ENCODE assay signal across 8 mouse cellular contexts in genomic region chr3:96236834-96237334, GRCm38 (mm10). TPM values are rescaled to one million over a fixed set of nuclear protein-coding genes. Genes with fewer than 3 reads are reported as not detected.
A peak's percentile ranks its signal among the peaks of the same experiment; 100 is the strongest.
DNase-seq lines count a peak whose midpoint lies in the region; ATAC-seq and TF ChIP-seq lines count a peak whose summit lies in the region.

No protein-coding gene starts in this region.

- intact Hi-C loops in heart, postnatal 14 days (cut with DNase I), result loop anchor here (2.0 kb wide), 1 partner anchor 14 kb away; no protein-coding TSS in a partner anchor

- no peak for TF ChIP-seq CTCF in G1E (IDR thresholded peaks at IDR 0.05; ENCODE audit: low read depth, low read length)

- no peak for ATAC-seq in heart, embryonic 14.5 days (ENCODE audit: insufficient number of reproducible peaks, insufficient read depth, low FRiP score, low read depth)
- no peak for ATAC-seq in G1E (ENCODE audit: extremely low read depth, insufficient number of reproducible peaks, low FRiP score, poor library complexity, severe bottlenecking)
- no peak for ATAC-seq in hindbrain, embryonic 12.5 days (ENCODE audit: low FRiP score)
- ATAC-seq in midbrain, embryonic 12.5 days (ENCODE audit: low FRiP score, low read depth), result no peak

- peak overlapping the region; percentile 80 for H3K9ac ChIP-seq in heart, embryonic 14.5 days (ENCODE audit: low read length)
- peak overlapping the region; percentile 56; the same call in 1 of the 2 replicates for H3K9ac ChIP-seq in hindbrain, embryonic 12.5 days
- peak overlapping the region; percentile 60; the same call in 1 of the 2 replicates for H3K9ac ChIP-seq in midbrain, embryonic 12.5 days (replicated peaks)

- DNase-seq in heart, postnatal 14 days, result no peak
- no peak for DNase-seq in G1E (ENCODE audit: low spot score)
- DNase-seq in layer of hippocampus, adult 11-12 months (ENCODE audit: low spot score), result no peak
- DNase-seq in adrenal gland, adult 2 months, result no peak
- no peak for DNase-seq in gastrocnemius, adult 18-20 months (ENCODE audit: low spot score)

- H3K27me3 ChIP-seq in heart, embryonic 14.5 days (ENCODE audit: control insufficient read depth, insufficient read depth, low read length), result no peaks in the 10 kb centered on the region
- no peaks in the 10 kb centered on the region for H3K27me3 ChIP-seq in G1E (ENCODE audit: insufficient read depth, low read length)
- H3K27me3 ChIP-seq in hindbrain, embryonic 12.5 days, result no peaks in the 10 kb centered on the region
- H3K27me3 ChIP-seq in midbrain, embryonic 12.5 days, result no peaks in the 10 kb centered on the region

- H3K4me1 ChIP-seq in heart, embryonic 14.5 days (ENCODE audit: control insufficient read depth in 2 of 2, insufficient read depth in 2 of 2, low read length in 2 of 2), result peaks cover 4 to 18% of the 10 kb centered on the region in 2 experiments; a peak in 3 of 4 replicates
- peaks cover 20% of the 10 kb centered on the region for H3K4me1 ChIP-seq in G1E (ENCODE audit: insufficient read depth, low read depth, low read length)
- peaks cover 15% of the 10 kb centered on the region for H3K4me1 ChIP-seq in hindbrain, embryonic 12.5 days
- peaks cover 19% of the 10 kb centered on the region for H3K4me1 ChIP-seq in midbrain, embryonic 12.5 days

- peak overlapping the region in 1 of 2 experiments; percentile 79; a peak in 2 of 4 replicates for H3K27ac ChIP-seq in heart, embryonic 14.5 days (replicated peaks in 1 of 2; ENCODE audit: control insufficient read depth in 1 of 2, insufficient read depth in 1 of 2, low read depth in 2 of 2, low read length in 2 of 2)
- H3K27ac ChIP-seq in hindbrain, embryonic 12.5 days, result no peak overlapping the region
- peak overlapping the region; percentile 72; the same call in 1 of the 2 replicates for H3K27ac ChIP-seq in midbrain, embryonic 12.5 days (replicated peaks)

- peak overlapping the region in 1 of 2 experiments; percentile 49; a peak in 1 of 4 replicates for H3K4me3 ChIP-seq in heart, embryonic 14.5 days (ENCODE audit: control insufficient read depth in 1 of 2, insufficient read depth in 1 of 2, low read depth in 1 of 2, low read length in 2 of 2)
- peak overlapping the region; percentile 67; the same call in 1 of the 2 replicates for H3K4me3 ChIP-seq in G1E (ENCODE audit: low read depth, low read length)
- peak overlapping the region; percentile 37; the same call in 1 of the 2 replicates for H3K4me3 ChIP-seq in hindbrain, embryonic 12.5 days
- H3K4me3 ChIP-seq in midbrain, embryonic 12.5 days, result peak overlapping the region; percentile 47

- no peaks in the 10 kb centered on the region for H3K36me3 ChIP-seq in heart, embryonic 14.5 days (ENCODE audit: control insufficient read depth, insufficient read depth, low read length)
- H3K36me3 ChIP-seq in G1E (replicated peaks), result no peaks in the 10 kb centered on the region
- H3K36me3 ChIP-seq in hindbrain, embryonic 12.5 days, result no peaks in the 10 kb centered on the region
- H3K36me3 ChIP-seq in midbrain, embryonic 12.5 days, result no peaks in the 10 kb centered on the region

- no peaks in the 10 kb centered on the region for H3K9me3 ChIP-seq in heart, embryonic 14.5 days (ENCODE audit: control insufficient read depth, low read length)
- no peaks in the 10 kb centered on the region for H3K9me3 ChIP-seq in G1E (replicated peaks)
- no peaks in the 10 kb centered on the region for H3K9me3 ChIP-seq in hindbrain, embryonic 12.5 days (replicated peaks)
- no peaks in the 10 kb centered on the region for H3K9me3 ChIP-seq in midbrain, embryonic 12.5 days

- 80% methylated on average over 4 of the region's 4 CpGs for WGBS in heart, embryonic 14.5 days
- 83% methylated on average over 4 of the region's 4 CpGs for WGBS in hindbrain, embryonic 12.5 days
- 87% methylated on average over 4 of the region's 4 CpGs for WGBS in midbrain, embryonic 12.5 days

- peak overlapping the region; percentile 73 for H3K4me2 ChIP-seq in heart, embryonic 14.5 days (ENCODE audit: low read length)
- H3K4me2 ChIP-seq in hindbrain, embryonic 12.5 days (replicated peaks), result peak overlapping the region; percentile 55
- peak overlapping the region; percentile 57 for H3K4me2 ChIP-seq in midbrain, embryonic 12.5 days (replicated peaks)

RNA-seq across cellular contexts. Expression of gene Hist2h3c2, which starts 2.0 kb away (rescaled TPM):
- polyA plus RNA-seq in heart, embryonic 14.5 days (2014; fragmentation: Nextera tagmentation; extraction: Ambion mirVana), result 3.2 and 6.4 TPM in 2 replicates
- 10 to 100 TPM; 22.1 to 48.5 TPM for total RNA-seq in heart, postnatal 14 days (2021)
- total RNA-seq in G1E (2014; fragmentation: Nextera tagmentation) (847 and 1,420 TPM in 2 replicates), G1E (2017) (558 and 938 TPM in 2 replicates)
- polyA plus RNA-seq in G1E (2012), result 27.5 and 91.2 TPM in 2 replicates
- polyA plus RNA-seq in hindbrain, embryonic 12.5 days (2016; fragmentation: Nextera tagmentation; extraction: Ambion mirVana), result 4.9 and 6.7 TPM in 2 replicates
- 9.8 and 14.7 TPM in 2 replicates for polyA plus RNA-seq in midbrain, embryonic 12.5 days (2016; fragmentation: Nextera tagmentation; extraction: Ambion mirVana)
- total RNA-seq in adrenal gland, adult 2 months (2021), result 10 to 100 TPM; 21.8 to 28.5 TPM
- polyA plus RNA-seq in adrenal gland, adult 2 months (2012; rRNA removed), result 59.6 and 80.3 TPM in 2 replicates
- total RNA-seq in gastrocnemius, adult 18-20 months (2021), result 1 to 10 TPM; 4.7 to 4.9 TPM

RNA-seq across cellular contexts. Expression of gene Hist2h2aa2, which starts 3.2 kb away (rescaled TPM):
- polyA plus RNA-seq in heart, embryonic 14.5 days (2014; fragmentation: Nextera tagmentation; extraction: Ambion mirVana), result 34.6 and 35.8 TPM in 2 replicates
- 100 to 1,000 TPM; 357 to 468 TPM for total RNA-seq in heart, postnatal 14 days (2021)
- total RNA-seq in G1E (2014; fragmentation: Nextera tagmentation) (830 and 1,341 TPM in 2 replicates), G1E (2017) (2,156 and 4,637 TPM in 2 replicates)
- polyA plus RNA-seq in G1E (2012), result 39.6 and 169 TPM in 2 replicates
- 49.8 and 72.3 TPM in 2 replicates for polyA plus RNA-seq in hindbrain, embryonic 12.5 days (2016; fragmentation: Nextera tagmentation; extraction: Ambion mirVana)
- 56.2 and 67.7 TPM in 2 replicates for polyA plus RNA-seq in midbrain, embryonic 12.5 days (2016; fragmentation: Nextera tagmentation; extraction: Ambion mirVana)
- total RNA-seq in adrenal gland, adult 2 months (2021), result 100 to 1,000 TPM; 493 to 563 TPM
- polyA plus RNA-seq in adrenal gland, adult 2 months (2012; rRNA removed), result 686 and 751 TPM in 2 replicates
- 100 to 1,000 TPM; 170 to 186 TPM for total RNA-seq in gastrocnemius, adult 18-20 months (2021)

RNA-seq across cellular contexts. Expression of gene Hist2h2aa1, which starts 8.4 kb away (rescaled TPM):
- polyA plus RNA-seq in heart, embryonic 14.5 days (2014; fragmentation: Nextera tagmentation; extraction: Ambion mirVana), result 22.5 and 26.3 TPM in 2 replicates
- 10 to 100 TPM; 13.0 to 17.3 TPM for total RNA-seq in heart, postnatal 14 days (2021)
- total RNA-seq in G1E (2014; fragmentation: Nextera tagmentation) (124 and 563 TPM in 2 replicates), G1E (2017) (3,915 and 5,191 TPM in 2 replicates)
- 0.79 and 7.3 TPM in 2 replicates for polyA plus RNA-seq in G1E (2012)
- 16.0 and 22.0 TPM in 2 replicates for polyA plus RNA-seq in hindbrain, embryonic 12.5 days (2016; fragmentation: Nextera tagmentation; extraction: Ambion mirVana)
- polyA plus RNA-seq in midbrain, embryonic 12.5 days (2016; fragmentation: Nextera tagmentation; extraction: Ambion mirVana), result 27.1 and 35.0 TPM in 2 replicates
- total RNA-seq in adrenal gland, adult 2 months (2021), result 10 to 100 TPM in 1 of 2 experiments, not detected in 1; 21.4 TPM
- polyA plus RNA-seq in adrenal gland, adult 2 months (2012; rRNA removed), result 503 and 643 TPM in 2 replicates
- 1 to 10 TPM; 2.8 to 4.7 TPM for total RNA-seq in gastrocnemius, adult 18-20 months (2021)

RNA-seq across cellular contexts. Expression of gene Hist2h3c1, which starts 9.6 kb away (rescaled TPM):
- polyA plus RNA-seq in heart, embryonic 14.5 days (2014; fragmentation: Nextera tagmentation; extraction: Ambion mirVana), result 1.2 TPM in 1 of 2 replicates, not detected in the other
- 1 to 10 TPM in 1 of 2 experiments, not detected in 1; 1.1 TPM for total RNA-seq in heart, postnatal 14 days (2021)
- total RNA-seq in G1E (2014; fragmentation: Nextera tagmentation), result 21.7 and 42.6 TPM in 2 replicates
- total RNA-seq in G1E (2017), result 9.1 and 9.9 TPM in 2 replicates
- not detected in 2 replicates for polyA plus RNA-seq in G1E (2012)
- 0.71 and 0.91 TPM in 2 replicates for polyA plus RNA-seq in hindbrain, embryonic 12.5 days (2016; fragmentation: Nextera tagmentation; extraction: Ambion mirVana)
- polyA plus RNA-seq in midbrain, embryonic 12.5 days (2016; fragmentation: Nextera tagmentation; extraction: Ambion mirVana), result 1.4 TPM in 1 of 2 replicates, not detected in the other
- 1 to 10 TPM in 1 of 2 experiments, not detected in 1; 2.0 TPM for total RNA-seq in adrenal gland, adult 2 months (2021)
- polyA plus RNA-seq in adrenal gland, adult 2 months (2012; rRNA removed), result not detected in 2 replicates
- total RNA-seq in gastrocnemius, adult 18-20 months (2021), result not detected

RNA-seq across cellular contexts. Expression of gene Hist2h2be, which starts 16.0 kb away (rescaled TPM):
- polyA plus RNA-seq in heart, embryonic 14.5 days (2014; fragmentation: Nextera tagmentation; extraction: Ambion mirVana), result 6.8 and 7.6 TPM in 2 replicates
- total RNA-seq in heart, postnatal 14 days (2021), result 1 to 10 TPM; 6.9 to 7.7 TPM
- total RNA-seq in G1E (2014; fragmentation: Nextera tagmentation), result 2.7 and 4.9 TPM in 2 replicates
- 2.5 TPM in 2 replicates for total RNA-seq in G1E (2017)
- 0.24 and 0.33 TPM in 2 replicates for polyA plus RNA-seq in G1E (2012)
- polyA plus RNA-seq in hindbrain, embryonic 12.5 days (2016; fragmentation: Nextera tagmentation; extraction: Ambion mirVana), result 5.8 and 7.0 TPM in 2 replicates
- 10.9 and 11.4 TPM in 2 replicates for polyA plus RNA-seq in midbrain, embryonic 12.5 days (2016; fragmentation: Nextera tagmentation; extraction: Ambion mirVana)
- total RNA-seq in adrenal gland, adult 2 months (2021), result 10 to 100 TPM; 15.6 to 23.5 TPM
- polyA plus RNA-seq in adrenal gland, adult 2 months (2012; rRNA removed), result 6.1 and 6.4 TPM in 2 replicates
- 1 to 10 TPM; 4.2 to 6.2 TPM for total RNA-seq in gastrocnemius, adult 18-20 months (2021)

Comparison
In these comparisons a context has a peak if more than half of its experiments do, and no peak if none do; other contexts are left out.
1. RNA of gene Hist2h2aa1, which starts 8.4 kb away (polyA plus RNA-seq): 503 to 643 TPM in adrenal gland, adult 2 months; 27.1 to 35.0 TPM in midbrain, embryonic 12.5 days, 22.5 to 26.3 TPM in heart, embryonic 14.5 days, 16.0 to 22.0 TPM in hindbrain, embryonic 12.5 days and 0.79 to 7.3 TPM in G1E; every median in the first group is over 10 times any median in the second.
2. Peak in every context shown above with its lines, with median percentiles within 50 percentile points of each other: H3K4me2 ChIP-seq and H3K9ac ChIP-seq.